Mouse (Mus musculus): ENCODE results near the gene Pfkm. TPM values are rescaled to one million over a fixed set of nuclear protein-coding genes. Genes with fewer than 3 reads are reported as not detected.

Gene Pfkm
- polyA plus RNA-seq, 1 experiment, result 391 TPM

- H3K27ac ChIP-seq (ENCODE audit: insufficient read depth, low read length), result no peak overlapping the region
- no peak overlapping the region for H3K4me3 ChIP-seq (ENCODE audit: insufficient read depth, low read length)
- H3K4me1 ChIP-seq (ENCODE audit: control insufficient read depth, insufficient read depth, low read length), result no peaks in the 10 kb centered on the region
- TF ChIP-seq POLR2A (IDR thresholded peaks at IDR 0.05; ENCODE audit: extremely low read depth, insufficient read depth, low read length), result no peak
- TF ChIP-seq CTCF (IDR thresholded peaks at IDR 0.05; ENCODE audit: extremely low read depth, insufficient read depth, low read length), result no peak
Measured at GRCm38 (mm10) chr15:98161026-98161805, 68.8 kb downstream of the Pfkm start.

DNA sequence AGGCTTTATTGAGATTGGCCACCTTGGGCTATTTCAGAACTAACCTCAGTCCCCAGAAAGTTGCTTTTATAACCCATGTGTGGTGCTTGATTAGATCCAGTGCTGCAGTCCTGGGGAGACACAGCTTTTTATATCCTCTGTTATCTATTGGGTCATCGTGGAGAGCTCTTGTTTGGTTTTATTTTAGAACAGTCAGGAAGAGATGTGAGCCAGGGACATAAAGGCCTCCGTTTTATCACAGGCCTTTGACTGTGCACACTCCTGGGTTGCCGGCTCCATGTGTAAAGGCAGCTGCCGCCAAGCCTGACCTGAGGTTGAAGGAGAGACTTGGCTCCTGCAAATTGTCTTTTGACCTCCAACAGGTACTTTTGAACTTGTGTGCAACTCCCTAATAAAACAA lies 70.2 kb downstream of the Pfkm start:
- Histone ChIP-seq H3K27ac (ENCODE audit: insufficient read depth, low read length) (no peak overlapping the region), H3K4me1 (ENCODE audit: control insufficient read depth, insufficient read depth, low read length) (no peaks in the 10 kb centered on the region; the same call in 1 of the 2 replicates), H3K4me3 (ENCODE audit: insufficient read depth, low read length) (no peak overlapping the region)
- no peak for TF ChIP-seq POLR2A (IDR thresholded peaks at IDR 0.05; ENCODE audit: extremely low read depth, insufficient read depth, low read length)
- no peak for TF ChIP-seq CTCF (IDR thresholded peaks at IDR 0.05; ENCODE audit: extremely low read depth, insufficient read depth, low read length)

- Histone ChIP-seq H3K4me3 (ENCODE audit: insufficient read depth, low read length) (no peak within 1 kb of the TSS), H3K27ac (ENCODE audit: insufficient read depth, low read length) (no peak within 1 kb of the TSS), H3K4me1 (ENCODE audit: control insufficient read depth, insufficient read depth, low read length) (no peaks in the 10 kb centered on the region; the same call in 1 of the 2 replicates)
- no peak for TF ChIP-seq POLR2A (IDR thresholded peaks at IDR 0.05; ENCODE audit: extremely low read depth, insufficient read depth, low read length)
- TF ChIP-seq CTCF (IDR thresholded peaks at IDR 0.05; ENCODE audit: extremely low read depth, insufficient read depth, low read length), result no peak
Measured at GRCm38 (mm10) chr15:98165525-98165924, 73.1 kb downstream of the Pfkm start, which contains the start of gene Asb8. Gene Asb8 (minus strand): TSS chr15:98165625.

DNA sequence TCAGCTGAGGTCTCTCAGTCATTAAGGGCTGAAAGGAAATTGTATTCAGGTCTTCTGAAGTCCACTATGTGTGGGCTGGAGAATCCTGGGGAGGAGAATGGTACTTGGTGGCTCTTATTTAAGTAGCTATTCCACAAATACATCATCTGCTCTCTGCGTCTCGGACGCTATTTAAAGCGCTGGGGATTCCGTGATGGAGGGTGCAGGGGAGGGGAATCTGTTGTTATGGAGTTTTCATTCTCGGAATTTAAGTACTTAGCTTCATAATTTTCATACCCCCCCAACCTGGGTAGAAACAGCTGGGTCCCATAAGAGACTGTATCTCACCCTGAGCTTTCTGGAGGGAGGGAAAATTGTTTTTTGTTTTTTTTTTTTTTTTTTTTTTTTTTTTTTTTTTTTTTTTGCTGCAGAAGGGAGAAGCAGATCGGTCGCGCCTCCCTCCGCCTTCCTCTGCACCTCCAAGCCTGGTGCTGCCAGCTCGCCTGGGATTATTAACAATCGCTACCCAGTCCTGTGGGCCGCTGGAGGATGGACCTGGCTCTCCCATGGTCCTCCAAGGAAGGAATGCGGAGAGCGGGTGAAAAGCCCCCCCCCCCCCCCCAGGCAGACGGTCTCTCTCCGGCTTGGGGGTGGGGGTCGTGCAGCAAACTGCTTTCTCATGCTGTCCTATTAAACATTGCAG lies 74.7 kb downstream of the Pfkm start, which contains the start of gene Ccdc184:
Gene Ccdc184 (plus strand): TSS at position 196 of the 682 bp plus-strand sequence.
- TF ChIP-seq CTCF (IDR thresholded peaks at IDR 0.05; ENCODE audit: extremely low read depth, insufficient read depth, low read length), result no peak
- no peak for TF ChIP-seq POLR2A (IDR thresholded peaks at IDR 0.05; ENCODE audit: extremely low read depth, insufficient read depth, low read length)
- no peak within 1 kb of the TSS for H3K27ac ChIP-seq (ENCODE audit: insufficient read depth, low read length)
- H3K4me1 ChIP-seq (ENCODE audit: control insufficient read depth, insufficient read depth, low read length), result no peaks in the 10 kb centered on the region; the same call in 1 of the 2 replicates
- peak within 1 kb of the TSS; percentile 52 for H3K4me3 ChIP-seq (ENCODE audit: insufficient read depth, low read length)

GRCm38 (mm10) chr15:98167645-98168621 lies 75.5 kb downstream of the Pfkm start:
- peak overlapping the region; percentile 52 for H3K4me3 ChIP-seq (ENCODE audit: insufficient read depth, low read length)
- no peak overlapping the region for H3K27ac ChIP-seq (ENCODE audit: insufficient read depth, low read length)
- H3K4me1 ChIP-seq (ENCODE audit: control insufficient read depth, insufficient read depth, low read length), result no peaks in the 10 kb centered on the region; the same call in 1 of the 2 replicates
- TF ChIP-seq POLR2A (IDR thresholded peaks at IDR 0.05; ENCODE audit: extremely low read depth, insufficient read depth, low read length), result peak; percentile 97
- no peak for TF ChIP-seq CTCF (IDR thresholded peaks at IDR 0.05; ENCODE audit: extremely low read depth, insufficient read depth, low read length)

- H3K4me1 ChIP-seq (ENCODE audit: control insufficient read depth, insufficient read depth, low read length), result no peaks in the 10 kb centered on the region; the same call in 1 of the 2 replicates
- no peak overlapping the region for H3K27ac ChIP-seq (ENCODE audit: insufficient read depth, low read length)
- TF ChIP-seq POLR2A (IDR thresholded peaks at IDR 0.05; ENCODE audit: extremely low read depth, insufficient read depth, low read length), result no peak
- no peak for TF ChIP-seq CTCF (IDR thresholded peaks at IDR 0.05; ENCODE audit: extremely low read depth, insufficient read depth, low read length)
- H3K4me3 ChIP-seq (ENCODE audit: insufficient read depth, low read length), result peak overlapping the region; percentile 52
Measured at GRCm38 (mm10) chr15:98168622-98169004, 76.2 kb downstream of the Pfkm start.

GRCm38 (mm10) chr15:98170365-98170764 lies 78.0 kb downstream of the Pfkm start:
- Histone ChIP-seq H3K4me3 (ENCODE audit: insufficient read depth, low read length) (peak overlapping the region; percentile 52), H3K4me1 (ENCODE audit: control insufficient read depth, insufficient read depth, low read length) (peaks cover 2% of the 10 kb centered on the region; the same call in 1 of the 2 replicates), H3K27ac (ENCODE audit: insufficient read depth, low read length) (no peak overlapping the region)
- TF ChIP-seq CTCF (IDR thresholded peaks at IDR 0.05; ENCODE audit: extremely low read depth, insufficient read depth, low read length) (no peak), POLR2A (IDR thresholded peaks at IDR 0.05; ENCODE audit: extremely low read depth, insufficient read depth, low read length) (no peak)

- H3K4me3 ChIP-seq (ENCODE audit: insufficient read depth, low read length), result peak overlapping the region; percentile 52; the same call in 1 of the 2 replicates
- peaks cover 2% of the 10 kb centered on the region; the same call in 1 of the 2 replicates for H3K4me1 ChIP-seq (ENCODE audit: control insufficient read depth, insufficient read depth, low read length)
- TF ChIP-seq CTCF (IDR thresholded peaks at IDR 0.05; ENCODE audit: extremely low read depth, insufficient read depth, low read length), result no peak
- TF ChIP-seq POLR2A (IDR thresholded peaks at IDR 0.05; ENCODE audit: extremely low read depth, insufficient read depth, low read length), result no peak
- H3K27ac ChIP-seq (ENCODE audit: insufficient read depth, low read length), result no peak overlapping the region
Measured at GRCm38 (mm10) chr15:98170917-98171316, 78.5 kb downstream of the Pfkm start.

DNA sequence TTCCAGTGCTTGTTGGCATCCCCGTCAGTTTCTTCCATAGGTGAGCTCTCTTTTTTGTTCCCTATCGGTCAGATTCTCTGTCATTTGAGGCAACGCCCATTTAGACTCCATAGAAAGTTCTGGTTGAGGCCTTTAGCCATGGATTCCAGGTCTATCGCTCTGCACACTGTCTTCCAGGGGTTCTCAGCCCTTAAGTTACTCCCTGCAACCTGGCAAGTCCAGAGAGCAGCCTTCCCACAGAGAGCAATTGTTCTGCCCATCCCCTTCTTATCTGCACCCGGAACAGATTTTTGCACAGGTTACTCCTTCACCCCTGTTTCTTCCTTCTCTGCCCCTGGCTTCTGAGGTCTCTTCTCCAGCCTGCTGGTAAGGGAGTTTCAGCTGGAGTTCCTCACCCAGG lies 79.7 kb downstream of the Pfkm start:
- H3K27ac ChIP-seq (ENCODE audit: insufficient read depth, low read length), result no peak overlapping the region
- H3K4me1 ChIP-seq (ENCODE audit: control insufficient read depth, insufficient read depth, low read length), result peaks cover 2% of the 10 kb centered on the region; the same call in 1 of the 2 replicates
- TF ChIP-seq CTCF (IDR thresholded peaks at IDR 0.05; ENCODE audit: extremely low read depth, insufficient read depth, low read length), result no peak
- TF ChIP-seq POLR2A (IDR thresholded peaks at IDR 0.05; ENCODE audit: extremely low read depth, insufficient read depth, low read length), result no peak
- H3K4me3 ChIP-seq (ENCODE audit: insufficient read depth, low read length), result no peak overlapping the region

Measured in cortical plate, adult 2 months (tissue).